Mouse (Mus musculus): Measurements from ENCODE around the gene Pskh1.

The Pskh1 gene

DNA sequence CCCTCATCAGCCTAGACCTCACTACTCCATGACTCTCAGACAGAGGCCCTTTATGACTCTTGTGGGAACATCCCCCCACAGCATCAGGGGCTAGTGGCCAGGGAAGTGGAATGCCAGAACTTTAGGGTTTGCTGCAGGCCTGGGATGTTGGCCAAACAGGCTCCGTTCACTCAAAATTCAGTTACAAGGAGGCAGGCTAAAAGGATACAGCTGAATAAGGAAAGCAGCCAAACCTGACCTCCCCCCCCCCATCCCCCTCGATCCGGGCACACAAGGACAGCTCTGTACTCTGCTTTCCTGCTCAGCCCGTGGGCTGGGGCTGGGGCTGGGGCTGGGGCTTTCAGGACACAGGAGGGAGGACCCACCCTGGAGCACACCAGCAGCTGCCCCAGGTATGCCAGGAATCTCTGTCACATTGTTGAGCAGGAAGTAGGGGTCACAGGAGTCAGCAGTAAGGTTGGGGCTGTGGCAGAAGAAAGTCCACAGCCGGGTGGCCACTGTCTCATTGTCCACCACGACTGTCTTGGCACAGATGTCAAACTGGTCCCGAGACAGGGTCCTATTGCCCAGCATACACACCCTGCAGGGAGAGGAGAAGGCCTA lies 50.9 kb downstream of the Pskh1 start:
- in situ Hi-C loops (cut with MboI; ENCODE audit: low sequenced_read_pairs): no loop called here

DNA sequence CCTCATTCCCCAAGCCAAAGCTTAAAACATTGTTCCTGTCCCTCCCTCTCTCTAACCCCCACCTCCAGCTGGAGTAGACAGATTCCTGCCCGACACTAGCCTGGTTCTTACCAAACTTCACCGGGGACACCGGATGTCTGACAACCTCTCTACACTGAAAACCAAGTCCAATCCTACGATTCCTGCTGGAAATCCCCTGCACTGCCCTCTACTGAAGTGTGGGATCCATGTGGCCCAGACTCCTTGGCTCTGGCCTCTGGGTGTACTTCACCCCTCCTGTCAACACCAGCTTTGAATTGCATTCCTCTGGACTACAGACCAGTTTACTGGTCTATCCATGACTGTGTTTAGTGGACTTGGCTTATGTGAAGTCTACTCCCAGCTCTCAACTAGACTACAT lies 56.3 kb downstream of the Pskh1 start:
- in situ Hi-C loops (cut with MboI; ENCODE audit: low sequenced_read_pairs): no loop called here

- in situ Hi-C loops (cut with MboI; ENCODE audit: low sequenced_read_pairs): no loop called here
These were observed 57.6 kb downstream of the Pskh1 start for GRCm38 (mm10) chr8:105957813-105958212.

DNA sequence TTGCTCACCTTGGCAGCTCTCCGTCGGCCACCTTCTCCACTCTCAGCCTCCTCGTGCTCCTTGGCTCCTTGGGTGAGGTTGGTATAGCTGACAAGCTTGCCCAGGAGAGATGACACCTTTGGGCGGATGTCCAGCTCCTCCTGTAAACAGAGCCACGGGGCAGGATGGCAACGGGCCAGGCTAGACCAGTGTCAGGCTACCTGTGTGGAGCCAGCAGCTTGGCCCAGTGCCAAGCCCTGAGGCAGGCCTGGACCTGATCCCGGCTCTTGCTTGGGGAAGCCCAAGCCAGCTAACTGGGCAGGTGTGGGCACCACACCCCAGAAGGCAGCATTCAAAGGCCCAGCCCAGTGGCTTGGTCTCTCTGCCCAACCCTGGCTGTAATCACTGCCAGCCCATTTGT lies 59.1 kb downstream of the Pskh1 start:
- in situ Hi-C loops (cut with MboI; ENCODE audit: low sequenced_read_pairs): no loop called here

DNA sequence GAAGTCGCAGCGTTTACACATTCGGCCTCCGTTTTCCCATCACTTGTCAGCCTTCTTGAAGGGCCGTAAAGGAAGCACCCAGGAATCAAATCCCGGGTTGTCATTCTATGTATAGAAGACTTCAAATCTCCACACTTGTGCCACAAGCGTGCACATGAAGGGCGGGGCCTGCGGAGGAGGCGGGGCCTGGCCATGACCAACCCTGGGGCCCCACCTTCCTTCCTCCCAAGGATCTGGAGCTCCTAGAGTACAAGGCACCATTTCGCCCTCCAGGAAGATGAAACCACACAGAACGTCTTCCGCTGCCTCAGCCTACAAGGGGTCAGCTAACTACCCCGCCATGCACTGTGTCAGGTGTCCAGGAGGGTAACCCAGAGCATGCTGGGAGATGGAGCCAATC lies 60.9 kb downstream of the Pskh1 start:
- in situ Hi-C loops (cut with MboI; ENCODE audit: low sequenced_read_pairs): no loop called here

DNA sequence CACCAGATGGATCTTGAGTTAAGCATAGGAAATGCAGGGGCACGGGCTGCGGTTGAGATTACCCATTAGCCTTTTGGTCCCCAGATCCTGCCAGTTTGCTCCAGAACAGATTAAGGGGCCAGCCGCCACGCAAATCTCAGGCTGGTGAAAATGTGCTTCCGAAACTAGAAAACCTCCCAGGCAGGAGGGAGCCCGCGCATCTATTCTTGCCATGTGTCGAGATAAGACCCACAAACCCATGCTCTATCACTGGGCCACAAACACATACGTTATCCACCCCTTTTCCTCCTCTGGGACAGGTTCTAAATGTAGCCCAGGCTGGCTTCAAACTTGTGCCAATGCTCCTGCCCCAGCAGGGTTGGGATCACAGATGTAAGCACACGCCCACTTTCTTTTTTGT lies 61.3 kb downstream of the Pskh1 start:
- in situ Hi-C loops (cut with MboI; ENCODE audit: low sequenced_read_pairs): no loop called here

DNA sequence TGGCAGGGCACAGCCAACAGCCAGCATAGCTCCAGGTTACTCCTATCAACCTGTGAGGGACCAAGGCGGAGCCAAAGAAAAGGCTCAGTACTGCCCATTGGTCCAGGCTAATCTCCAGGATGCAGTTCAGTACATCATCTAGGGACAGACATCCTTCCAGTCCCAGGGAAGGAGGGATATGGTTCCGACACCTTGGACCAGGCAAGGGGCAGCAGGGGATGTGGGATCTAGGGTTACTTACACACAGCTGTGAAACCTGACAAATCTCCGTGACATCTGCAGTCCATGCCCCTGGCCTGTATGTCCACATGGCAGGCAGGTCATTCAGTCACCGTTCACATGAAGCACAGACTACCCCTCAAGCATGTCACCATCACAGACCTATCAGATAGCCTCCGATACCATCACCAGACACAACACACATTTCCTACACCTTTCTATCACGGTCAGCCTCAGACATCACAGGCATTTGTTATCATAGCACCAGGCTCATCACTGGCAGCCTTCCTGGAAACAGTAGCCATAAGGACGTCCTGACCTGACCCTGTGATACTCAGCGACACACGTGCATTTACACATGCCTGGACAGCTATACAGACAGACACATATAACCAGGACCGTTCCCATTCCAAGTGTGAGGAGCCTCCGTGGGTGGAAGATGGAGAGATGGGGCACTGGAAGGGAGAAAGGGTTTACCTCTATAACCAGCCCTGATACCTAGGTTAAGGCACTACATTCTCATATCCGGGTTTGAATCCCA lies 64.4 kb downstream of the Pskh1 start:
- in situ Hi-C loops (cut with MboI; ENCODE audit: low sequenced_read_pairs): no loop called here

DNA sequence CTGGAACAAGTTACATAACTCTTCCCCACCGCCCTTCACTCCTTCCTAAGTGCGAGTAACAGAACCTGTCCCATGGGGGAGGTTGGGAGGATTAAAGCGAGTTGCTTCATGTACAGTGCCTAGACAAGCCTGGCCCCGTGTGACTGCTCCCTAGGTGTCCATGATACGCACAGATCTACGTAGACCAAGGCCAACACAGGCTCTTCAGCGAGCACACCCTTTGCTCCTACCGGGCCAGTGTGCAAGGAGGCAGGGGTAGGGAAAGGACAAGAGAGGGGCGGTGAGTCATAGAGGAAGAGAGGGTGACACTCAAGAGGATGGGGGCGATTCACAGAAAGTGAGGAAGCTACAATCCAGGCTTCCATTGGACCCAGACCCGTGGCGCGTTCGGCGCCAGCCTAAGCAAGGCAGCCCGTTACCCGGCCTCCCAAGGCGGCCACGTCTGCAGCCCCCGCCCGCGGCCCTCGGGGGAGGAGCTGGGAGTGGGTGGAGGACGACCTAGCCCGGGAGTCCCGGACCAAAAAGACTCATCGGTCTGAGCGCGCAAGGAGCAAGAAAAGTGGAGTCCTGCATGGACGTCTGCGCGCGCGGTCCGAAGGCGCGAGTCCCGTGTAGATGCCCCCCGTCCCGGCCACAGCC lies 65.1 kb downstream of the Pskh1 start:
- in situ Hi-C loops (cut with MboI; ENCODE audit: low sequenced_read_pairs): no loop called here

- in situ Hi-C loops (cut with MboI; ENCODE audit: low sequenced_read_pairs): no loop called here
These were observed 65.7 kb downstream of the Pskh1 start, which contains the start of gene Slc12a4 for GRCm38 (mm10) chr8:105965905-105966341. Gene Slc12a4, minus strand, starts transcription at chr8:105966097.

GRCm38 (mm10) chr8:105966692-105967311 lies 66.6 kb downstream of the Pskh1 start:
- in situ Hi-C loops (cut with MboI; ENCODE audit: low sequenced_read_pairs): no loop called here

GRCm38 (mm10) chr8:105969367-105969766 lies 69.1 kb downstream of the Pskh1 start:
- in situ Hi-C loops (cut with MboI; ENCODE audit: low sequenced_read_pairs): no loop called here

GRCm38 (mm10) chr8:105971019-105971720 lies 70.9 kb downstream of the Pskh1 start:
- in situ Hi-C loops (cut with MboI; ENCODE audit: low sequenced_read_pairs): no loop called here

DNA sequence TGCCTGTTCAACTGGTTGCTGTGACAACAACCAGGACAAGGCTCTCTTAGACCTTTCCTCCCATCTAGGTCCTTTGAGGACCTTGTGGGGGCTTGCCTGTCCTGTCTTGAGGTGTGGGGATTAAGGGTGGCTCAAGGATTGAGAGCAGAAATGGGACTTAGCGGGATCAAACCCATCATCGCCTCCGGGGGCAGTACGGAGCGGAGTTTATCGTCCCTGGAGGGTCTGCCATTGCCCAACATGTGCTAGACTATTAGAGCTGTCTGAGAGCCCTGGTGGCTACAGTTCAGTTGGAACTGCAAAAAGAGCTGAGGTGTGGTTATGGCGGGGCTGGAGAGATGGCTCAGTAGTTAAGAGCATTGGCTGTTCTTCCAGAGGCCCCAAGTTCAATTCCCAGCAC lies 75.1 kb downstream of the Pskh1 start:
- in situ Hi-C loops (cut with MboI; ENCODE audit: low sequenced_read_pairs): no loop called here

GRCm38 (mm10) chr8:105979325-105979724 lies 79.1 kb downstream of the Pskh1 start, which contains the start of gene Dpep3:
Gene Dpep3, minus strand, starts transcription at chr8:105979429.
- in situ Hi-C loops (cut with MboI; ENCODE audit: low sequenced_read_pairs): no loop called here

DNA sequence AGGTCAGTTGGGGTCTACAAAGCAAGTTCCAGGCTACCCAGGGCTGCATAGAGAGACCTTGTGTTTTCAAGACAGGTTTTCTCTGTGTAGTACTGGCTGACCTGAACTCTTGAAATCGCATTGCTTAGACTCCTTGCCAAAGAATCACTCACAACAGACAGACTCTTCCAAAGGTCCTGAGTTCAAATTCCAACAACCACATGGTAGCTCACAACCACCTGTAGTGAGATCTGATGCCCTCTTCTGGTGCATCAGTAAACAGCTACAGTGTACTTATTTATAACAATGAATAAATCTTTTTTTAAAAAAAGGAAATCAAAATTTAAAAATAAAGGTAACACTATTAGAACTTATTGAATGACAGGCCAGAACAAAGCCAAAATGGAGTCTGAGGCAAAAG lies 80.9 kb downstream of the Pskh1 start:
- in situ Hi-C loops (cut with MboI; ENCODE audit: low sequenced_read_pairs): no loop called here
